Mouse (Mus musculus) heart, postnatal 36 days (tissue): Measurements from ENCODE around the gene Sctr. TPM values are rescaled to one million over a fixed set of nuclear protein-coding genes. Genes with fewer than 3 reads are reported as not detected.
A peak's percentile ranks its signal among the peaks of the same experiment; 100 is the strongest.

Experiments used
- DNase-seq, 2 experiments: peaks; one replicate each; pipeline ENCODE4 v3.0.0; 2021 to 2022
- intact Hi-C: fragments of 180-260 bp; cut with DNase I; formaldehyde crosslinking; loops from one replicate; pipeline ENCODE4 v1.15.1; 2025
- total RNA-seq, 2 experiments: library from RNA; stranded (reverse); gene quantifications; 2 replicates each; pipeline ENCODE4 v1.2.3; 2021

The Sctr gene
- total RNA-seq, 2 experiments from 2014 or later = not detected

DNA sequence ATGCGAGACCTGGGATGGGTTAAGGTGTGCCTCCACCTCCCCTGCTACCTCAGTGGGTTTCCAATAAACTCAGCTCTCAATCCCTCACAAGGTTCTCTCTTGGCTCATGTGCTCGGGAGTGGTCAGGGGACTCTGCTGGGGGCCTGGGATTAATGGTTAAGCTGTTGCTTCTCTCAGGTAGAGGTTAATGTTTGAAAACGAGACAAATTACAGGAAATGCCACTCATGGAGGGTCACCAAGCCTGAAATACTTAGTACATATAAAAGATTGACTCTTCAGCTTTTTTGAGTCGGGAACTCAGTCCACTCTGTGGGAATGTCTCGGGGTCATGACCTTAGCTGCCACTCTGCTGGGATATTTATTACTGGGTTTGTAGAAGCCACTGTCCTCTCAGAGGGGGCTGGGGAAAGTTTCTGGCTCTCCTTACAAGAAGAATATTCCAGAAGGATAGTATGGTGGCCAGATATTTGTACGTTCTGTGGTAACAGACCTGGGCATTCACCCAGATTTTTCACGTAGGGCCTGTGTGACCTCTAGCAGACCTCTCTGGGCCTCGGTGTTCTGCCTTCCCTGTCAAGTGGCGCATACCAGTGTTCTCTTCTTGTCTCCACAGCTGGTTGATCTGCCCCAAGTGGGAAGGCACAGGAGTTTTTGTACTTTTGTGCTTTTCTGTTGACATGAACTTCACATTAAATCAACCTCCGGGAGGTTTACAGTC is 17.8 kb downstream of the Sctr start:
- intact Hi-C loops = no loop called here
- no peak for DNase-seq

DNA sequence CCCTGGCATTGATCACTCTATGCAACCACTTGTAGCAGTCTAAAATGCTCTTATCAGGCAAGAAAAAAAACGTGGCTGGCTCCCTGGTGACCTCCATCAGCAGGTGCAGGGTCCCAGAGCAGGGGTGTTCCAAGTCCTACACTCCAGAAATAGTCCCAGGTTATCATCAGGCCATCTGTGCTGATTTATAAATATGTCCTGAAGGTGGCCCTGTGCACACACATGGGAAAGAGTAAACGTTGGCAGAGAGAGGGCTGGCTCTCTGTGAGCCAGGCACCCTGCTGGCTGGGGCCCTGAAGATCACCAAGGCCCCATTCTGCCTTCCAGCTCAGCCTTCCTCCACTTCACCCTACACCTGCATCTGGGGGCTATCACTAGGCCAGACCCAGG is 18.4 kb downstream of the Sctr start:
- intact Hi-C loops = no loop called here
- no peak for DNase-seq

DNA sequence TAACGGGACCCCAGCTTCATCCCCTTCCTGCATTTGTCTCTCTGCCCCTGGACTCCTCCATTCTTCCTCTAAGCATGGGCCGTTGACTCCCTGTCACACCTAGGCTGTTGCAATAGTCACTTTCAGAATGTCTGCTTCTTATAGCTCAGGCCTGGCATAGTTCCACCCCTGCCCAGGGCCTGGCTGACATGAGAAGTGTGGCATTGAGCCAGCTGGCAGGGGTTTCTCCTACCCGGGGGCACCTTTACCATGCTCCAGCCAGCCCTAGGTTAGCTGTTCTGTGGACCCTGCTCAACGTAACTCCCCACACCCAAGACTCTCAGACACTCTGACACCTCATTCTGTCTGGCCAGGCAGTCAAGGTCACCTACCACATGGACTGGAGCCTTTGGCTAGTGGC is 21.0 kb downstream of the Sctr start:
- intact Hi-C loops = no loop called here
- DNase-seq = peak; percentile 15 to 45

DNA sequence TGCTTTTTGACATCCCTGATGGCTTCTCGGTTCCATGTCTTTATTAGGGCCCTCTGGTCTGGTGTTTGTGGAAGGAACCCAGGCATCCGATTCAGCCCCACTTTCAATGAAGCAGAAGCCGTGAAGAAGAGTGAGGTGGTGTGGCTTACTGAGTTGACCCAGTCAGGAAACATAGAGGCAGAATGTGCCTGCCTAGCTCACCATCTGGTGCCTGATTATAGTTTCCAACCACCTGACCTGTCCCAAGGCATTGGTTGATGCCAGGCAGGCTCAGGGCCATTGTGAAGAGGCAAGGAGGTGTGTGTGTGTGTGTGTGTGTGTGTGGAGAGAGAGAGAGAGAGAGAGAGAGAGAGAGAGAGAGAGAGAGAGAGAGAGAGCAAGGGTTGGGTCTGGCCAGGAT is 23.8 kb downstream of the Sctr start:
- intact Hi-C loops = no loop called here
- no peak for DNase-seq

DNA sequence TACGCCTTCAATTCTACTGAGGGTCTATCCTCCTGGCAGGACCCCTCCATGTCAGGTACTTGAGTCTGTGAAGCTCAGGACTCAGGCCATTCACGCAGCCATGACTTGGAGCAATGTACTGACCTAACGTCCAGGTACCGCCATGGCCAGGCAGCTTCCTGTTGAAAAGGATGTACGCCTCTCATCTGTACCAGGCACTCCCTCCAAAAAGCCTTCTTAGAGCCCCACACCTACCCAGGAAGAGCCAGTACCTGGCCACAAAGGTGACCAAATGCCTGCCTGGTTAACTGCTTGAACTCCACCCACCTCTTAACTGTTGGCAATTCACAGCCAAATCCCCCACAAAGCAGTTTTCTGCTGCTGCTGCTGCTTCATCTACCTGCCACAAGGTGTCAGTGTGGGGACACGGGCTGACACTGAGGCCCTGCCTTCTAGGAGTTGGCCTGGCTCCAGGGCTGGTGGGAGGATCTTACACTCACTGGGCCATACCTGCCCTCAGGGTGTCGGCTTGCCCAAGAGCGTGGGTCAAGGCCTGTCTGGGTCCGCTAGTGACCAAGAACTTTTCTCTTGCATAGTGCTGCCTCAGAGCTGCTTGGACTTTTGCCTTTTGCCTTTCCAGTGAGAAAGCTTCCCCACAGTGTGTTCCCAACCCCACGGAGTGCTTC is 26.2 kb downstream of the Sctr start:
- peak; percentile 76 to 78 for DNase-seq
- intact Hi-C loops = loop anchor here (1.0 to 2.0 kb wide), 2 partner anchors 60 to 122 kb away; no protein-coding TSS in a partner anchor

- DNase-seq = no peak
- intact Hi-C loops = loop anchor here (1.0 to 2.0 kb wide), 2 partner anchors 60 to 121 kb away; no protein-coding TSS in a partner anchor
Measured at GRCm38 (mm10) chr1:120033469-120033854, 26.8 kb downstream of the Sctr start.

DNA sequence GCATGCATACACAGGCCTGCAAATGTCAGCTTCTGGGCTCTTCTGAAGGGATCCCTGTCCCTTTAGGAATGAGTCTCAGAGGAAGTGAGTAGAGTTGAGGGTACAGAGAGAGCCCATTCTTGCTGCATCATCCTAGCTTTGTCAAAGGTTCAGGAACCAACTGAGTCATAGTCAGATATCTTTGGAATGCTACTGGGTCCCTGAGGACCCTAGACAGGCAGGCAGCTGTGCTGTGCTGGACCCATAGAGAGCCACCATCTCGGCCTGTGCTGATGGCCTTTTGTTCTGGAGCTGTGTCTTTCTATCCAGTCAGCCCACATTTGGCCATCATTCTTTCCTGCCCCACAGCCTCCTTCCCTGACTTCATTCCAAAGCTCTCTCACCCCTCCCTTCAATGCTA is 28.1 kb downstream of the Sctr start:
- intact Hi-C loops = no loop called here
- no peak for DNase-seq

GRCm38 (mm10) chr1:120035456-120036034 is 28.9 kb downstream of the Sctr start:
- intact Hi-C loops = no loop called here
- DNase-seq = no peak

- DNase-seq = no peak
- intact Hi-C loops = no loop called here
Measured at GRCm38 (mm10) chr1:120037021-120037683, 30.5 kb downstream of the Sctr start.

- no peak for DNase-seq
- intact Hi-C loops = no loop called here
Measured at GRCm38 (mm10) chr1:120038594-120038993, 31.9 kb downstream of the Sctr start.

DNA sequence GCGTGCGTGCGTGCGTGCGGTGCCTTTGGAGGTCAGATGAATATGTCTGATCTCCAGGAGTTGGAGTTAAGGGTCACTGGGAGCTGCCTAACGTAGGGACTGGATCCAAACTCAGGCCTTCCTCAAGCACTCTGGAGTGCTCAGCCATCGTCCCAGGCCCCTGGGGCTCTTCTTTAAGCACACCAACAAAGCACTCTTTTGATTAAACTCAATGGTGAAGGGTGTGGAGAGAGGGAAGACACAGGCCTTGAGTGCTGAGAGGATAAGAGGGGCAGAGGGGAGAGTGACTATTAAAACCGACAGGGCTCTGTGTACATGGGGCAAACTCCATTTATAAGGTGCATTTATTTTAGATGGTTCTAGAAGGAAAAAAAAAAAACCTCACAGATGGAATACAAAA is 35.7 kb downstream of the Sctr start:
- intact Hi-C loops = no loop called here
- no peak for DNase-seq

GRCm38 (mm10) chr1:120044584-120044983 is 37.9 kb downstream of the Sctr start:
- intact Hi-C loops = no loop called here
- DNase-seq = no peak

GRCm38 (mm10) chr1:120047325-120047724 is 40.6 kb downstream of the Sctr start:
- DNase-seq = no peak
- intact Hi-C loops = no loop called here

- no peak for DNase-seq
- intact Hi-C loops = no loop called here
Measured at GRCm38 (mm10) chr1:120051070-120051469, 44.4 kb downstream of the Sctr start.

GRCm38 (mm10) chr1:120054997-120055396 is 48.3 kb downstream of the Sctr start:
- DNase-seq = no peak
- intact Hi-C loops = no loop called here

- intact Hi-C loops = no loop called here
- no peak for DNase-seq
Measured at GRCm38 (mm10) chr1:120055475-120055874, 48.8 kb downstream of the Sctr start.

GRCm38 (mm10) chr1:120056236-120056635 is 49.5 kb downstream of the Sctr start:
- no peak for DNase-seq
- intact Hi-C loops = no loop called here

- no peak for DNase-seq
- intact Hi-C loops = no loop called here
Measured at GRCm38 (mm10) chr1:120057044-120057443, 50.4 kb downstream of the Sctr start.

DNA sequence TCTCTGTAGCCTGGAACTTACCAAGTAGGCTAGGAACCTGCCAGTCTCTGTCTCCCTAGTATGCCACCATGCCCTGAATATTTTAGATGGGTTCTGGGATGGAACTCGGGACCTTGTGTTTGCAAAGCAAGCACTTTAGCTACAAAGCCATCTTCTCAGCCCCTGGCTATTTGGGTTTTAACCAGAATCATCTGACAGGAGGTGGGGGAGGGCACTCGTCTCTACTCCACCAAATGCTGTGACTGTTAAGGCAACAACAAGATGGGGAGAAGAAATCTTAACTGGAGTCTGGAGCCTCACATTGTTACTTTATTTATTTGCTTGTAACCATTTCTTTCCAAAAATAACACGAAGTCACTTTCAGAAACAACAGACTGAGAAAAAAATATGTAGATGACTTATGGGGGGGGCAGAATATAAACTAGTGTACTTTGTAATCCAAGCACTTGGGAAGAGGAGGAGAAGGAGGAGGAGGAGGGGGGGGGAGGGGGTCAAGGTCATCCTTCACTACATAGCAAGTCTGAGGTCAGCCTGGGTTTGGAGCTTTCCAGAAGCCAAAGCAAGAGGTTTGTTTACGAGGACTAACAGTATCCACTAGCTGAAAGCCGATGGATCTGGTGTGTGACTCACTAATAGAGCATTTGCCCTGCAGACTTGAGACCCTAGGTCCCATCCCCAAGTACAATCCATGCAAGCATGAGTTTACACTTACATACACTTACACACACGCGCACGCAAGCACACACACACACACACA is 51.2 kb downstream of the Sctr start:
- intact Hi-C loops = no loop called here
- no peak for DNase-seq

- intact Hi-C loops = no loop called here
- DNase-seq = no peak
Measured at GRCm38 (mm10) chr1:120060687-120061086, 54.0 kb downstream of the Sctr start.

GRCm38 (mm10) chr1:120062231-120062630 is 55.5 kb downstream of the Sctr start:
- DNase-seq = no peak
- intact Hi-C loops = no loop called here
